Mouse (Mus musculus): ENCODE data around the gene Ccn1. TPM values are rescaled to one million over a fixed set of nuclear protein-coding genes. Genes with fewer than 3 reads are reported as not detected.
A peak's percentile ranks its signal among the peaks of the same experiment; 100 is the strongest.

The Ccn1 gene
- polyA plus RNA-seq, 1 experiment from 2014 or later: 49.9 TPM

- no peaks in the 10 kb centered on the region for H3K27me3 ChIP-seq (ENCODE audit: poor library complexity, severe bottlenecking)
These were observed 23.7 kb downstream of the Ccn1 start for GRCm38 (mm10) chr3:145626063-145626462.

GRCm38 (mm10) chr3:145625546-145625945 is 24.2 kb downstream of the Ccn1 start:
- Histone ChIP-seq H3K4me1 (peaks cover 7% of the 10 kb centered on the region), H3K27me3 (ENCODE audit: poor library complexity, severe bottlenecking) (no peaks in the 10 kb centered on the region), H3K4me3 (no peak overlapping the region), H3K27ac (no peak overlapping the region), H3K9me3 (no peaks in the 10 kb centered on the region), H3K36me3 (replicated peaks) (no peaks in the 10 kb centered on the region)
- WGBS: 86% methylated on average over 9 of the region's 9 CpGs
- no peak for DNase-seq (ENCODE audit: extremely low spot score, low spot score)

More at GRCm38 (mm10) chr3:145626063-145626462, 23.7 kb downstream of the Ccn1 start:
- H3K9me3 ChIP-seq: no peaks in the 10 kb centered on the region
- H3K36me3 ChIP-seq (replicated peaks): no peaks in the 10 kb centered on the region
- DNase-seq (ENCODE audit: extremely low spot score, low spot score): no peak
- H3K4me1 ChIP-seq: peaks cover 7% of the 10 kb centered on the region
- 89% methylated on average over 1 of the region's 1 CpGs for WGBS
- H3K4me3 ChIP-seq: no peak overlapping the region
- no peak overlapping the region for H3K27ac ChIP-seq

GRCm38 (mm10) chr3:145624786-145625185 is 25.0 kb downstream of the Ccn1 start:
- no peaks in the 10 kb centered on the region for H3K36me3 ChIP-seq (replicated peaks)
- DNase-seq (ENCODE audit: extremely low spot score, low spot score): no peak
- no peaks in the 10 kb centered on the region for H3K27me3 ChIP-seq (ENCODE audit: poor library complexity, severe bottlenecking)
- H3K9me3 ChIP-seq: peaks cover under 1% of the 10 kb centered on the region; the same call in 1 of the 2 replicates
- H3K27ac ChIP-seq: no peak overlapping the region
- no peak overlapping the region for H3K4me3 ChIP-seq
- 90% methylated on average over 4 of the region's 4 CpGs for WGBS
- peaks cover 7% of the 10 kb centered on the region for H3K4me1 ChIP-seq

GRCm38 (mm10) chr3:145623047-145623446 is 26.7 kb downstream of the Ccn1 start:
- WGBS: 86% methylated on average over 12 of the region's 12 CpGs
- Histone ChIP-seq H3K4me3 (no peak overlapping the region), H3K4me1 (peaks cover 5% of the 10 kb centered on the region; the same call in 1 of the 2 replicates), H3K27ac (0 out of 2 replicates have a peak overlapping the region, but pooled peaks have one; percentile 8), H3K9me3 (peaks cover 5% of the 10 kb centered on the region; the same call in 1 of the 2 replicates), H3K36me3 (replicated peaks) (no peaks in the 10 kb centered on the region), H3K27me3 (ENCODE audit: poor library complexity, severe bottlenecking) (no peaks in the 10 kb centered on the region)
- no peak for DNase-seq (ENCODE audit: extremely low spot score, low spot score)

- H3K27ac ChIP-seq: no peak overlapping the region
- H3K27me3 ChIP-seq (ENCODE audit: poor library complexity, severe bottlenecking): no peaks in the 10 kb centered on the region
- WGBS: 93% methylated on average over 4 of the region's 4 CpGs
- peaks cover 5% of the 10 kb centered on the region; the same call in 1 of the 2 replicates for H3K9me3 ChIP-seq
- DNase-seq (ENCODE audit: extremely low spot score, low spot score): no peak
- H3K36me3 ChIP-seq (replicated peaks): no peaks in the 10 kb centered on the region
- no peak overlapping the region for H3K4me3 ChIP-seq
- H3K4me1 ChIP-seq: peaks cover 13% of the 10 kb centered on the region
These were observed 28.6 kb downstream of the Ccn1 start for GRCm38 (mm10) chr3:145621209-145621608.

GRCm38 (mm10) chr3:145619621-145620365 is 30.0 kb downstream of the Ccn1 start:
- Histone ChIP-seq H3K27me3 (ENCODE audit: poor library complexity, severe bottlenecking) (no peaks in the 10 kb centered on the region), H3K9me3 (peaks cover 5% of the 10 kb centered on the region; the same call in 1 of the 2 replicates), H3K4me3 (no peak overlapping the region), H3K36me3 (replicated peaks) (no peaks in the 10 kb centered on the region), H3K27ac (no peak overlapping the region), H3K4me1 (peaks cover 27% of the 10 kb centered on the region)
- DNase-seq (ENCODE audit: extremely low spot score, low spot score): no peak
- WGBS: 87% methylated on average over 17 of the region's 17 CpGs

GRCm38 (mm10) chr3:145618299-145618698 is 31.5 kb downstream of the Ccn1 start:
- H3K4me1 ChIP-seq: peaks cover 40% of the 10 kb centered on the region
- no peaks in the 10 kb centered on the region for H3K36me3 ChIP-seq (replicated peaks)
- H3K4me3 ChIP-seq: no peak overlapping the region
- WGBS: 79% methylated on average over 9 of the region's 9 CpGs
- H3K27me3 ChIP-seq (ENCODE audit: poor library complexity, severe bottlenecking): no peaks in the 10 kb centered on the region
- H3K9me3 ChIP-seq: peaks cover 5% of the 10 kb centered on the region; the same call in 1 of the 2 replicates
- 0 out of 2 replicates have a peak overlapping the region, but pooled peaks have one; percentile 15 for H3K27ac ChIP-seq
- no peak for DNase-seq (ENCODE audit: extremely low spot score, low spot score)

GRCm38 (mm10) chr3:145614362-145615115 is 35.2 kb downstream of the Ccn1 start:
- Histone ChIP-seq H3K4me3 (no peak overlapping the region), H3K27me3 (ENCODE audit: poor library complexity, severe bottlenecking) (no peaks in the 10 kb centered on the region), H3K27ac (peak overlapping the region; percentile 71), H3K36me3 (replicated peaks) (no peaks in the 10 kb centered on the region), H3K4me1 (peaks cover 43% of the 10 kb centered on the region), H3K9me3 (peaks cover 2% of the 10 kb centered on the region; the same call in 1 of the 2 replicates)
- no peak for DNase-seq (ENCODE audit: extremely low spot score, low spot score)
- WGBS: 24% methylated on average over 17 of the region's 17 CpGs

- H3K27ac ChIP-seq: no peak overlapping the region
- DNase-seq (ENCODE audit: extremely low spot score, low spot score): no peak
- 84% methylated on average over 4 of the region's 4 CpGs for WGBS
These were observed 36.5 kb downstream of the Ccn1 start for GRCm38 (mm10) chr3:145613234-145613633.

GRCm38 (mm10) chr3:145612662-145613061 is 37.1 kb downstream of the Ccn1 start:
- Histone ChIP-seq H3K4me3 (no peak overlapping the region), H3K4me1 (peaks cover 37% of the 10 kb centered on the region), H3K27me3 (ENCODE audit: poor library complexity, severe bottlenecking) (no peaks in the 10 kb centered on the region), H3K36me3 (replicated peaks) (peaks cover 11% of the 10 kb centered on the region), H3K9me3 (no peaks in the 10 kb centered on the region), H3K27ac (no peak overlapping the region)
- WGBS: 38% methylated on average over 4 of the region's 4 CpGs
- no peak for DNase-seq (ENCODE audit: extremely low spot score, low spot score)

More at GRCm38 (mm10) chr3:145613234-145613633, 36.5 kb downstream of the Ccn1 start:
- no peaks in the 10 kb centered on the region for H3K9me3 ChIP-seq
- peaks cover 39% of the 10 kb centered on the region for H3K4me1 ChIP-seq
- H3K27me3 ChIP-seq (ENCODE audit: poor library complexity, severe bottlenecking): no peaks in the 10 kb centered on the region
- no peak overlapping the region for H3K4me3 ChIP-seq
- peaks cover 5% of the 10 kb centered on the region for H3K36me3 ChIP-seq (replicated peaks)

GRCm38 (mm10) chr3:145608320-145608719 is 41.5 kb downstream of the Ccn1 start:
- Histone ChIP-seq H3K4me1 (0 out of 2 replicates have a peak, but pooled peaks cover 3% of the 10 kb centered on the region), H3K27me3 (ENCODE audit: poor library complexity, severe bottlenecking) (no peaks in the 10 kb centered on the region), H3K9me3 (no peaks in the 10 kb centered on the region), H3K36me3 (replicated peaks) (peaks cover 53% of the 10 kb centered on the region), H3K4me3 (no peak overlapping the region), H3K27ac (no peak overlapping the region)
- 90% methylated on average over 5 of the region's 5 CpGs for whole genome bisulfite sequencing
- no peak for DNase-seq (ENCODE audit: extremely low spot score, low spot score)

GRCm38 (mm10) chr3:145605437-145606123 is 44.2 kb downstream of the Ccn1 start:
- Histone ChIP-seq H3K27ac (no peak overlapping the region), H3K4me1 (peaks cover 7% of the 10 kb centered on the region; the same call in 1 of the 2 replicates), H3K4me3 (no peak overlapping the region), H3K27me3 (ENCODE audit: poor library complexity, severe bottlenecking) (no peaks in the 10 kb centered on the region), H3K9me3 (no peaks in the 10 kb centered on the region), H3K36me3 (replicated peaks) (peaks cover 77% of the 10 kb centered on the region)
- 93% methylated on average over 5 of the region's 5 CpGs for WGBS
- no peak for DNase-seq (ENCODE audit: extremely low spot score, low spot score)

Measured in forebrain, embryonic 10.5 days (tissue).